Mouse (Mus musculus) thymus, postnatal 0 days (tissue): Measurements from ENCODE around the gene Coq8b. TPM values are rescaled to one million over a fixed set of nuclear protein-coding genes. Genes with fewer than 3 reads are reported as not detected.
A peak's percentile ranks its signal among the peaks of the same experiment; 100 is the strongest.

ENCODE experiments used
- DNase-seq: peaks from one replicate; pipeline ENCODE4 v3.0.0-alpha.2; 2015; ENCODE audit warnings: low spot score
- polyA plus RNA-seq: library from polyadenylated mRNA; unstranded; fragments of >200 nt; fragmentation: Nextera tagmentation; extraction: Ambion mirVana; gene quantifications from 2 replicates; pipeline ENCODE4 v1.2.1, GENCODE M21; 2015

The Coq8b gene
- polyA plus RNA-seq, 1 experiment from 2014 or later: 15.8 TPM

DNA sequence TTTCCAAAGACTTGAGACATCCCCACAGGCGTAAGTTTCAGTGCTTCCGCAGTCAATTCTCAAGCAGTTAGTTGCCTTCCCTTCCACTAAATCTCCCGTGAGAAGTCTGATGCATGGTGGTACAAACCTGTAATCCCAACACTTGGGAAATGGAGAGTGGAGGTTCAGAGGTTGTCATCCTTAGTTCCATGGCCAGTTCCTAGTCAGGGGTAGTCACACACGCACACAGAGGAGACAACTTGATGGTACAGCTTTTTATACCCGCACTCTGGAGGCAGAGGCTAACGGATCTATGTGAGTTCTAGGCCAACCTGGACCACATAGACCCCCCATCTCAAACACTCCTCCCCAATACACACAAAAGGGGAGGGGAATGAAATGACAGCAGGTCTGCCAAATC, 4.0 kb upstream of the Coq8b start:
- no peak for DNase-seq

DNA sequence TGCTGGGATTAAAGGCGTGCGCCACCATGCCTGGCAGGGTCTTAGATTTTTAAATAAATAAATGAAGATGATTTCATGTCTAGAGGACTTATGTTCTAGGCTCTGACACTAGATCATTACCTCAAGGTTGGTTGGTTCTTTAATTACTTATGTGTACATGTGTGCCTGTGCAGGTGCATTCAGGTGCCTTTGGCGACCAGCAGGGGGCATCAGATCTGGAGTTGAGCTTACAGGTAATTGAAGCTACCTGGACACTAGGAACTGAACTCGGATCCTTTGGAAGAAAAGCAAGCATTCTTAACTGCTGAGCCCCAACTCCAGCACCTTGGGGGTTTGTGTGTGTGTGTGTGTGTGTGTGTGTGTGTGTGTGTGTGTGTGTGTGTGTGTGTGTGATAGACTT, 2.0 kb upstream of the Coq8b start:
- DNase-seq: no peak

DNA sequence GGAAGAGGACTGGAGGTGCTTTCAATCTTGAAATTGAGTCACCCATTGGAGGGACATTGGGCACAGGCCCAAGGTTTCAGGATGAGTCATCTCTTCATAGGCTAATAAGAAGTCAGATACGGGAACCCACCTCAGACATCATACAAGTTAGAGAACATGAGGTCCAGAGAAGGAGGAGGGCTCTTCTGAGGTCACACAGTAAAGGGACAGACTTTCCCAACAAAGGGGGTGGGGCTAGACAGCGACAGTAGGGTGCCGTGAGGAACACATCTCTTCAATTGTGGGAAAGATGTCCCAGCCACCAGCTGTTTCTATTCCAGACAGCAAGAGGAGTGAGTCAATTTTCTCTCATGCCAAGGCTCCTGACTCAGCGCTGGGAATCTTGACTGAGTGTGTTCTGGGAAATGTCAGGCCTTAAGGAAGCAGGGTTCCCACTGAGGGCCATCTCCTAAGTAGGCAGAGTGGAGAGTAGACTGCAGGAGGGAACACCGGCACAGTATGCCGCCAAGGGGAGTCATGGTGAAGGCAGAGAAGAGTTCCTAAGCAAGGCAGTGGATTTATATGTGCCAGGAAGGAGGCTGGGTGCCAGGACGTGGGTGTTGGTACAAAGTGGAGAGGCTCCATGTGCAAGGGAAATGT, 1.0 kb upstream of the Coq8b start:
- DNase-seq: no peak

DNA sequence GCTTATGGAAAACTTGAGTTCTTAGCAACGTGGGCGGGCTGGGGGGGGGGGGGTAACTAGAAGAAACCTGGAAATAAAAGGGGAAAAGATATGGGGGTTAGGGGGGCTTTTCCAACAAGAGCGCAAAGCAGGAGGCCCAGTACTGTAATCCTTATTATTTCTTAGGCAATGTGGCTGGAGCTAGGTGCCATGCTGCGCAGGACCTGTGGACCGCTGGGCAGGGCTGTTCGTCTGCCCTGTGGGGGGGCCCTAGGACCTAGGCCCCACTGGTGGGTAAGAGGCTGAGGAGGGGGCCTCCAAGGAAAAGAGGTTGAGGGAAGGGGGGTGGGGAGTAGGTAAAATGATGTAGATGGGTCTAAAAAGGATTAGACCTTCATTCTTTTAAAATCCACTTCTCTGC, 477 bp downstream of the Coq8b start:
- no peak for DNase-seq

DNA sequence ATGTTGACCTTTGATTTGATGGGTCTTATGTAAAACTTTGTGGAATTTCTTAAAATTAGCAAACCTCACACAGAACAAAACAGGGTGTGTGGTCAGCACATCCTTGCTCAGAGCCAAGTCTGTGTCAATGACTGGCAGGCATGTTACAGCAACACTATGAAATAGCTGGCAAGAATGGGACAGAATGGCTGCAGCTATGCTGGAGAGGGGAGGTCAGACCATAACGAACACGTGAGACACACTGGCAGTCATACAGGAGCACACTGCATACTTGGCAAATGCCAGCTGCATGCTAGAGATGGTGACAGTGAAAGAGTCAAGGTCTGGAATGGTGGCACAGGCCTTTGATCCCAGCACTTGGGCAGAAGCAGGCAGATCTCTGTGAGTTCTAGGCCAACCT, 2.9 kb downstream of the Coq8b start:
- no peak for DNase-seq

DNA sequence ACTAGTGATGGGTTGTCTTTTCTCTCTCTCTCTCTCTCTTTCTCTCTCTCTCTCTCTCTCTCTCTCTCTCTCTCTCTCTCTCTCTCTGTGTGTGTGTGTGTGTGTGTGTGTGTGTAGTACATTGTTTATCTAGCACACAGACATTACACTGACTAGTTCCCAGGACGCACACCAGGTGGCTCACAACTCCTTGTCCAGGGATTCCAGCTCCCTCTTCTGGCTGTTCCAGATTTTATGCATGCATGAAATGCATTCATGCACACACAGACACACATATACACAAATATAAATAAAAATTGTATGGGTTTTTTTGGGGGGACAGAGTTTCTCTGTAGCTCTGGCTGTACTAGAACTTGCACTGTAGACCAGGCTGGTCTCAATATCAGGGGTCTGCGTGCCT, 4.7 kb downstream of the Coq8b start:
- no peak for DNase-seq

DNA sequence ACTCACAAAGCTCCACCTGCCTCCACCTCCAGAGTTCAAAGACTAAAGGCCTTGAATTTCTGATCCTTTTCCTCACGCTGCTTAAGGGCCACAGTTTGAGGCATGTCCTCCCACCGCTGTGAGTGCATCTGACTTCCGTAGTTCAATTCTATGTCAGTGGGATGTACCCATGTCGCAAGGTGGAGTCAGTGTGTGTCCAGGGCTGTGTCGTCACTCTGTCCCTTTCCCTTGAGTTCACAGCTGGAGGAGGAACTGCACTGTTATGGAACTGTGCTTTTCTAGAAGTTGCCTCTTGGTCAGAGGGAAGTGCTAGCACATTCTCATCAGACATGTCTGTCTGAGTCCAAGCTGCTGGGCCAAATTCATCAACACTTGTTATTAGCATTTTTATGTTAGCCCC, 5.7 kb downstream of the Coq8b start:
- no peak for DNase-seq

DNA sequence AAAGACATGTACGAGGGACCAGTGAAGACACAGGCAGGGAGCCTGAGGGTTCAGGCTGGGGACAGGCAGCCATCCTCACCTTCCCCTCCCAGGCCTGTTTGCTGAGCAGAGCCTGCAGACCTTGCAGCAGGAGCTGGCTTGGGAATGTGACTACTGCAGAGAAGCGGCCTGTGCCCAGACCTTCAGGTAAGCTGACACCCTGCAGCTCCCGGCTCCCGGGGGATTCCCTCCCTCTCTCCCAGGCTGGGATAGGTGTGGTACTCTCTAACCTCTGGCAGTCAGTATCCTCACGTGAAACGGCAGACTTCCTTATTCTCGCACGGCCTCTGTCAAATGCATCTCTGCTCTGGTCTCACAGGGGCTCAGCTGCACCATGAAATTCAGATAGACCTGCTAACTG, 10.4 kb downstream of the Coq8b start:
- no peak for DNase-seq

DNA sequence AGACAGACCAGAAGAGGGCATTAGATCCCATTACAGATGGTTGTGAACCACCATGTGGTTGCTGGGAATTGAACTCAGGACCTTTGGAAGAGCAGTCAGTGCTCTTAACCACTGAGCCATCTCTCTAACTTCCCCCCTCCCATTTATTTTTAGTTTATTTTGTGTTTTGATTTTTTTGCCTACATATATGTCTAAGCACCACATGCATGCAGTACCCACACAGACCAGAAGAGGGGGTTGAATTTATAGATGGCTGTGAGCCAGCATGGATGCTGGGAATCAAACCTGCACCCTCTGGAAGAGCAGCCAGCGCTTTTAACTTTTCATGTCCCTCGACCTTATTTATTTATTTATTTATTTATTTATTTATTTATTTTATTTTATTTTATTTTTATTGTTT, 11.3 kb downstream of the Coq8b start:
- DNase-seq: peak; percentile 34

DNA sequence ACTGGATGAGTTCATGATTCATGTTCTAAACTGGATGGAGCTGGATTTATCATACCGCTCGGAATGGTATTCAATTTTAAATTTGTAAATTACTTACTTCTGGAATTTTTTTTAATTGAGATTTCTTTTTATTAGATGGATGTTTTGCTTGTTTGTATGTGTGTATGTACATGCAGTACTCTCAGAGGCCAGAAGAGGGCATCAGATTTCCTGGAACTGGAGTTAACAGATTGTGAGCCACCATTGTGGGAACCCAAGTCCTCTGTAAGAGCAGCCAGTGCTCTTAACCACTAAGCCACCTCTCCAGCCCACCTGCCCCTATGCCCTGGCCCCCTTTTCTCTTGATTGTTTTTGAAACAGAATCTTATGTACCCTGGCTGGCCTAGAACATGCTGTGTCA, 16.3 kb downstream of the Coq8b start:
- DNase-seq: peak; percentile 35

DNA sequence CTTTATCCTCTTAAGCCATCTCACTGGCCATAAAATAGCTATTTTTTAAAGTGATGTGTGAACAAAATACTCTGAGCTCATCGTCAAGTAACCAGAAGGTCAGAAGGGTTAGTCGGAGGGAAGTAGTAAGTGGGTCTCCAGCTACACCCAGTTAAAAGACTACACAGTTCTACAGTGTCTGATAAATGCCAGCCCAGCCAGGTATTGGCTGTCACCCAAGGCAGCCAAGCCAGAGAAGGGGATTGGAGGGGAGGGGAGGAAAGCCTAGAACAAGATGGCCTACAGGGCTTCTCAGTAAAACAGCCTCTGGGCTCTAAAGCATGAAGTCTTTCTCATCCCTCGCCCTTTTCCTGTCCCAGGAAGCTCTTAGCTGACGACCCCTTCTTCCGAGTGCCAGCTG, 17.1 kb downstream of the Coq8b start:
- DNase-seq: no peak

DNA sequence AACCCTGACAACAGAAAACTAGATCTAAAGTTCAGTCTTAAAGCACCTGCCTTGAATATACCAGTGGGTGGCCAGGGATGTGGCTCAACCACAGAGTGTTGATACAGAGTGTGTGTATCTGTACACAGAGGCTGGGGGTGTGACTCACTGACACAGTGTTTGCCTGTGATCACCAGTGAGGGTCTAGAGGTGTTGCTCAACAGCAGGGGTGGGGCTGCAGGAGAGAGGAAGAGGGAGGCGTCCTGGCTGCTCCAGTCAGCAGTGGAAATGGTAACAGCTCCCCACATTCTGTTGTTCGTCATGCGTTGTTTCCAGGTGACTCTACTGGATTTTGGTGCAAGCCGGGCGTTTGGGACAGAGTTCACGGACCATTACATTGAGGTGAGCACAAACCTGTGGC, 19.1 kb downstream of the Coq8b start:
- no peak for DNase-seq

DNA sequence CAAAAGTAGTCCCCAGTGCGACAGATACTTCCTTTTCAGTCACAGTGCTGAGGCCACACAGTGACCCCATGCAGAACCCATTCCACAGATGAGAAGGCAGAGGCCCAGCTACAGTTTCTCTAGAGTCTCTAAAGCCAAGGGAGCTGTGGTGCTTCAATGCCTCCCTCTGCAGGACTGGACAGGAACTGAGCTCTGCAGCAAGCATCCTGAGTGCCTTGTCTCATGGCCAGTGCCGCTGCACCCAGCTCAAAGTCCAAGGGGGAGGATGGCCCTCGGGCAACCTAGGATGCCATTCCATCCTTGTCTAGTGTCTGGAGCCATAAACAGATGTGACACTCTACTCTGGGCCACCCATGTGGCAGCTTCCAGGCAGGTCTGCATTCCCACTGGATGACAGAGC, 22.9 kb downstream of the Coq8b start:
- DNase-seq: no peak

DNA sequence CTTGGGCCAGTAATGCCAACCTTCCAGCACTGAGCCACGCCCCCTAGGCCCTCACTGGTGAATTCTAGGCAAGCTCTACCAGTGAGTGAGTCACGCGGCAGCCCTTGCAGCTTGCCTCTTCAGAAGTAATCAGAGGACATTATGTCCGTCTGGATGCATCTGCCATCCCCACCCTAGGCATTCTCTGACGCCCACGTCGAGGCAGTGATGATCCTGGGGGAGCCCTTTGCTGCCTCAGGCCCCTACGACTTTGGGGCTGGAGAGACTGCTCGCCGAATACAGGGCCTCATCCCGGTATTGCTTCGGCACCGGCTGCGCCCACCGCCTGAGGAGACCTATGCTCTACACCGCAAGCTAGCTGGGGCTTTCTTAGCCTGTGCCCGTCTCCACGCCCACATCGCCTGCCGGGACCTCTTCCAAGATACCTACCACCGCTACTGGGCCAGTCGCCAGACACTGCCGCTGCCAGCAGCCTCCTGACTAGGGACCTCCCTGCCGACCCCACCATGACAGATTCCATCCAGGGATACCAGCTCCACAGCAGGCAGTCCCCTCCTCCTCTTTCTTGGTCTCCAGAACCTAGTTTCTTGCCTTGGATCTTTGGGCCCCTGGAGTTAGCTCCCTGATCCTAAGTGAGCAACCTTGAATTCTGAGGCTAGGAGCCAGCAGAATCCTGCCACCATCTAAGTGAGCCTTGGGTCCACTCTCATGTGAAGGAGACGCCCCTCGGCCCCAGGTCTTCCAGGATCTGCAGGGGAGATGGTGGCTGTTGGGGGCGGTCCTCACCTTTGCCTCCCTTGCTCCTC, 24.4 kb downstream of the Coq8b start:
- no peak for DNase-seq

DNA sequence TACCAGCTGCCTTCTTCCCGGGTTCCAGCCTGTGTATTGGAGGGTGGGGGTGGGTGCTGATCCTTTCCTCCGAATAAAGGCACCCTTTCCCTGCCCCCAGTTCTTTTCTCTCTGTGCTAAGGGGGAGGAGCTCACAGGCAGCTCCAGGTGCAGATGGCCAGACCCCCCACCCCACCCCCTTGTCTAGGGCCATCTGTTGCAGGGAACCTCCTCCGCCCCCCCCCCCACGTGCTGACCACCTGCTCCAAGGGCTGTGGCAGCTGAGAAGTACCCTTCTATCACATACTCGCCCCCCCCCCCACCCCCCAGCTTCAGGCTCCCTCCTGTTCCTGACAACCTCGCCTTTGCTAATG, 25.0 kb downstream of the Coq8b start:
- no peak for DNase-seq

DNA sequence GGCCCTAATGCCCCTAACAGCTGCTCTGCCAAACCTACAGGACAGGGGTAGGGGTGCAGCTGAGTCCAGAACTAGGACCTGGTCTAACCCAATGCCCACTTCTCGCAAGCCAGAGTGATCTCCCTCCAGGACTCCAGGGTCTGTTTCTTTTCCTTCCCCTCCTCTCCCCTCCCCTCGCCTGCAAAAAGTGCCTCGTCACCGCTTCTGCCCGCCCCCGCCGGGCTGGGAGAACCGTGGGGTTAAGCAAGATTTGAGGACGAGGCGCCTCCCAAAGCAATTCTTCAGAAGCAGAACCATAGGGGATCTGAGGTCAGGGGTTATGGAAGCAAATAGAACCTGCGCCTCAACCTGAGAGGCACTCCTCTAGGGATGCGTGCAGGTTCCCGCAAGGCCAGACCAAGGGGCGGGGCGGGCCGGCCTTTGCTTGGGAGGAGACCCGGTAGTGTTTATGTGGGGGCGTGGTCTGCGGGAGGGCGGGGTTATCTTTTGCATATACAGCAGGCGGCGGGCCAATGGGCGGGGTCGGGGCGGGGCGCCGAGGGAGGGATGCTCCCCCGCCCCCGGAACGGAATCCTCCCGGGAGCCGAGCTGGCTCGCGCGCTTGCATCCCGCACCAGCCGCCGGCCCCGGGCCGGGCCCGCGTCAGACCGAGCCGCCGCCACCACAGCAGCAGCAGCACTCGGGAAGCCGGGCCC, 25.5 kb downstream of the Coq8b start, which contains the start of gene Numbl:
Numbl (plus strand) TSS at position 229 of the 695 bp plus-strand sequence.
- peak; percentile 95 for DNase-seq

DNA sequence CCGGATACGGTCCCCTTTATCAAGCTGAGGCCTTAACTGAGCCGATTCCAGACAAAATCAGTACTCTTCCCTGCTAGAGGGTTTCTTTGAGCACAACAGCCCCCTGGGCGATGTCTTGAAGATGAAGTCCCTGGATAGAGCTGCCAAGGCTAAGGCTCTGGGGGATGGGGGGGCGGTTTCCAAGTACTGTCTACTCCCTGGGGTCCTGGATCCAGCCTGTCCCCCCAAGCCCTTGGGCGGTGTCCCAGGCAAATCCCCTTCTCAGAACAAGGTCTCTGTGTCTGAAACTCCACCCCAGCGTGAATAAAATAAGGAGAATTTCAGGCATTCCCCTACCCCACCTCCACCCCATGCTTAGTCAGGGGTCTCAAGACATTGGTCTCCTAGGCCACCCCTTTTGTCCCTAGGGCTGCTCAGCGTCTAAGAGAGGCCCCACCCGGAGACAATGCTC, 26.5 kb downstream of the Coq8b start:
- DNase-seq: no peak

DNA sequence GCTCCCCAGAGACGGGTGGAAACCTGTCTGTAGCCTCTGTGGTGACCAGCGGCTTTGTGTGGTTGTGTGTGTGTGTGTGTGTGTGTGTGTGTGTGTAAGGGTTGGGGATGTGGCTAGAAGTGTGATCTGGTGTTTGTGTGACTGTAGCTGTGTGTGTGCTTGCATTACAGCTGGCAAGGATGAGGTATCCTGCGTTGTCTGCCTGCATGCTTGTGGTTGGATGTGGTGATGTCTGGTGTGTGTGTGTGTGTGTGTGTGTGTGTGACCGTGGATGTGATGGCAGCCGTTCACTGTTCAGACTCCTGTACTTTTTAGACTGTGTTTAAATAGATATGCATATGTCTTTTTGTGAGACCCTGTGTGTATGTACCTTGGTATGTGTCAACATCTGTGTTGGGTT, 26.9 kb downstream of the Coq8b start:
- no peak for DNase-seq

DNA sequence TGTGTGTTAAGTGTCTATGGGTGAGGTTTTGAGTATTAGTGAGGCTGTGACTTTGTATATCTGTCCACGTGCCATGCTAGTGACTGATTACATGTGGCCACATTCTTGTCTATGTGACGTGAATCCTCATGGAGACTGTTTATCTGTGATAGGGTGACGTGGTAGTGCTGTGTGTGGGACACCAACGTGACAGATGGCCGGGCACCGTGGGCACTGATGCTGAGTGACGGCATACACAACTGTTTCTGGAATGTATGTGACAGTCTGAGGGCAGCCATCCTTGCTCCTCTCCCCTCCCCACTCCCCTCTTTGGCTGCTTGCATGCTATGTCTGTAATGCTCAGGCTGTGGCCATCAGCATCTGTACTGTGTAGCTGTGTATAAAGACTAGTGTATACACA, 28.0 kb downstream of the Coq8b start:
- DNase-seq: no peak

DNA sequence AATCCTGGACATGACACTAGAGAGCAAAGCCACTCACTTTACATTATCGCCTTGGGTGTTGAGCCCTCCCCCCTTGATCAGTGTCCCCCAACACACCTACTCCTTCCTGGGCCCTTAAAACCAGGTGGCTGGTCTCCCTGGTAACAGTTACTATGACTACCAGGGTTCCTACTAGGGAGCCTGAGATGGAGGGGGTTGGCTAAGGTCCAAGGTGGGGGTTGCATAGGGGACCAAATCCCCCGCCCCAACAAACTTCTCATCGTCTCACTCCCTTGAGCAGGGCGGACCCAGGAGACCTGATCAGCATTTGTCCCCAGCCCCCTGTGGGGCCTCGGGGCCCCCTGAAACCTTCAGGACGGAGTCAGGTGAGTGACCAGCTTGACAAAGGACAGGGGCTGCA, 29.1 kb downstream of the Coq8b start:
- DNase-seq: no peak

DNA sequence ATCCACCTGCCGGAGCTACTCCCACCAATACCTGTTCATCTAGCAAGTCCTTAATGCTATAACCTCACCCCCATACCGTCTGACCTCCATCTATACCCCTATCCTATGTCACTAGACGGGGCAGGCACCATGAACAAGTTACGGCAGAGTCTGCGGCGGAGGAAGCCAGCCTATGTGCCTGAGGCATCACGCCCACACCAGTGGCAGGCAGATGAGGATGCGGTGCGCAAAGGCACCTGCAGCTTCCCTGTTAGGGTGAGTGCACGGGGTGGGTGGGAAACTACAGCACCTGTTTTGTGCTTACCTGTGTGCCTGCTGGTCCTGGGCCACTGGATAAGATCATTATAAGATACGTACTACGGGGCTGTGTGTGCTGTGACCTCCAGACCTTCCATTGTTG, 31.9 kb downstream of the Coq8b start:
- no peak for DNase-seq

DNA sequence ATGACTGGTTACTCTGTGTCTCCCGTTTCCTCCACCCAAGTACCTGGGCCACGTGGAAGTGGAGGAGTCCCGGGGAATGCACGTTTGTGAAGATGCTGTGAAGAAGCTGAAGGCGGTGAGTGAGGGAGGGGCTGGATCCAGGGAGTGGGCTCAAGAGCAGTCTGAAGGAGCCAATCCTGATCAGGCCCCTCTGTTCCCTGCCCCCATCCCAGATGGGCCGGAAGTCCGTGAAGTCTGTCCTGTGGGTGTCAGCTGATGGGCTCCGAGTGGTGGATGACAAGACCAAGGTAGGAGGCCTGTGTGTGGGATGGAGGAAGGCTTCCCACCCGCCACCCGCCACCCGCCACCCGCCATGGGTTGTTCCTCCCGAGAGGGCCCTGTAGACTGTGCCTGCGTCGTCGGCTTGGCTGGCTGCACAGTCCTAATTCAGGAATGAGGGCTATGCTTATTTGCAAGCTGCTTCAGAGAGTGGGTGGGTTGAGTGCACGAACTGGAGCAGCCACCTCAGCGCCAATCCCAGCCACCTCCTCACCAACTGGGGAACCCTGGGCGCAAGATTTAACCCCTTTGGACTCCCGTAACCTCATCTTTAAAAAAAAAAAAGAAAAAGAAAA, 33.8 kb downstream of the Coq8b start:
- no peak for DNase-seq
